8 mouse cellular contexts compared by ENCODE assay signal in the genomic region with DNA sequence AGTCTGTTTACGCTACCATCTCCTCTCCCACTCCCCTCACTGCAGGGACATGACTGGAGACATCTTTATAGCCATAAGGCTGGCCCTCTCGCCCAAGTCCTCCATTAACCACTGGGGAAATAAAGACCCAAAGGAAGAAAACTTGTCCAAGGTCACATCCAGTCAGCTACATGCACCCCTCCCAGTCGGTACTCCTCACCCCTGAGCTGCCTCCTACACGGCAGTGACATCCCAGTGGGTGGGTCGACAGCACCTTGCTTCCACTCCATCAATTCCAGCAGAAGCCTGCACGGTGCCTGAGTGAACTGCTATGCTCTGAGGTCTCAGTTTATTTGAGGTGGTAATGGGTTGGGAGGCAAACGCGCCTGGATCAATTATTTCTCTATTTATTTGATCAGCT. TPM values are rescaled to one million over a fixed set of nuclear protein-coding genes. Genes with fewer than 3 reads are reported as not detected.
DNase-seq lines count a peak whose midpoint lies in the region; ATAC-seq lines count a peak whose summit lies in the region.

No protein-coding gene starts in this region.

- H3K9ac ChIP-seq in intestine, embryonic 14.5 days (ENCODE audit: low read length) = peak overlapping the region; percentile 91
- H3K9ac ChIP-seq in neural tube, embryonic 11.5 days (ENCODE audit: low read length) = peak overlapping the region; percentile 97

- H3K4me1 ChIP-seq in intestine, embryonic 14.5 days (replicated peaks; ENCODE audit: control insufficient read depth, insufficient read depth, low read length) = peaks cover 13% of the 10 kb centered on the region
- H3K4me1 ChIP-seq in neural tube, embryonic 11.5 days (ENCODE audit: control insufficient read depth, insufficient read depth, low read length) = peaks cover 13% of the 10 kb centered on the region

- peak overlapping the region; percentile 89 for H3K4me3 ChIP-seq in intestine, embryonic 14.5 days (ENCODE audit: low read depth, low read length)
- peak overlapping the region; percentile 99 for H3K4me3 ChIP-seq in neural tube, embryonic 11.5 days (ENCODE audit: low read depth, low read length)

- no peak overlapping the region for H3K27ac ChIP-seq in intestine, embryonic 14.5 days (ENCODE audit: low read depth)
- no peak overlapping the region for H3K27ac ChIP-seq in neural tube, embryonic 11.5 days (ENCODE audit: low read depth, low read length)

- peak; percentile 34 for DNase-seq in cerebellum, adult 11 months
- no peak for DNase-seq in cerebellum, adult 9-10 months
- peak; percentile 17 for DNase-seq in spleen, adult 12 weeks (ENCODE audit: low spot score)
- DNase-seq in spleen, postnatal 36 days (ENCODE audit: low spot score in 2 of 2) = no peak
- DNase-seq in intestine, embryonic 14.5 days (ENCODE audit: low spot score) = no peak
- DNase-seq in neural tube, embryonic 11.5 days (ENCODE audit: low spot score) = no peak
- no peak for DNase-seq in embryo, embryonic 9.5 days (ENCODE audit: extremely low spot score)
- DNase-seq in right cerebral cortex, postnatal 25 days = no peak

- no peaks in the 10 kb centered on the region for H3K9me3 ChIP-seq in intestine, embryonic 14.5 days (ENCODE audit: control insufficient read depth, low read length)
- H3K9me3 ChIP-seq in neural tube, embryonic 11.5 days (ENCODE audit: control insufficient read depth, low read length) = no peaks in the 10 kb centered on the region

- ATAC-seq in intestine, embryonic 14.5 days (replicated peaks; ENCODE audit: low FRiP score, low TSS enrichment, low read depth) = no peak
- no peak for ATAC-seq in neural tube, embryonic 11.5 days (ENCODE audit: insufficient read depth, low FRiP score, low TSS enrichment)

- peak overlapping the region; percentile 87 for H3K4me2 ChIP-seq in intestine, embryonic 14.5 days (ENCODE audit: low read length)
- peak overlapping the region; percentile 62 for H3K4me2 ChIP-seq in neural tube, embryonic 11.5 days (ENCODE audit: low read depth)

- H3K36me3 ChIP-seq in intestine, embryonic 14.5 days (ENCODE audit: control insufficient read depth, insufficient read depth, low read length) = peaks cover 23% of the 10 kb centered on the region
- no peaks in the 10 kb centered on the region for H3K36me3 ChIP-seq in neural tube, embryonic 11.5 days (ENCODE audit: control insufficient read depth, insufficient read depth, low read length)

- 11% methylated on average over 8 of the region's 8 CpGs for WGBS in intestine, embryonic 14.5 days
- 14% methylated on average over 8 of the region's 8 CpGs for WGBS in neural tube, embryonic 11.5 days

- no peaks in the 10 kb centered on the region for H3K27me3 ChIP-seq in intestine, embryonic 14.5 days (replicated peaks; ENCODE audit: control insufficient read depth, insufficient read depth, low read length)
- H3K27me3 ChIP-seq in neural tube, embryonic 11.5 days (ENCODE audit: control insufficient read depth, insufficient read depth, low read length) = no peaks in the 10 kb centered on the region

RNA-seq across cellular contexts. Expression of gene Clptm1, which starts 0.9 kb away (rescaled TPM):
- 75.2 and 84.6 TPM in 2 replicates for polyA plus RNA-seq in intestine, embryonic 14.5 days (2014; fragmentation: Nextera tagmentation; extraction: Ambion mirVana)
- 104 and 107 TPM in 2 replicates for polyA plus RNA-seq in neural tube, embryonic 11.5 days (2014; fragmentation: Nextera tagmentation; extraction: Ambion mirVana)

RNA-seq across cellular contexts. Expression of gene Apoc2, which starts 13.8 kb away (rescaled TPM):
- polyA plus RNA-seq in intestine, embryonic 14.5 days (2014; fragmentation: Nextera tagmentation; extraction: Ambion mirVana) = 11.5 and 13.7 TPM in 2 replicates
- polyA plus RNA-seq in neural tube, embryonic 11.5 days (2014; fragmentation: Nextera tagmentation; extraction: Ambion mirVana) = 0.45 and 0.55 TPM in 2 replicates

RNA-seq across cellular contexts. Expression of gene Gm44805, which starts 17.3 kb away (rescaled TPM):
- polyA plus RNA-seq in intestine, embryonic 14.5 days (2014; fragmentation: Nextera tagmentation; extraction: Ambion mirVana) = not detected in 2 replicates
- polyA plus RNA-seq in neural tube, embryonic 11.5 days (2014; fragmentation: Nextera tagmentation; extraction: Ambion mirVana) = not detected in 2 replicates

RNA-seq across cellular contexts. Expression of gene Apoc4, which starts 17.3 kb away (rescaled TPM):
- polyA plus RNA-seq in intestine, embryonic 14.5 days (2014; fragmentation: Nextera tagmentation; extraction: Ambion mirVana) = 0.17 TPM in 1 of 2 replicates, not detected in the other
- polyA plus RNA-seq in neural tube, embryonic 11.5 days (2014; fragmentation: Nextera tagmentation; extraction: Ambion mirVana) = not detected in 2 replicates

RNA-seq across cellular contexts. Expression of gene Apoc1, which starts 28.5 kb away (rescaled TPM):
- 8.3 and 9.1 TPM in 2 replicates for polyA plus RNA-seq in intestine, embryonic 14.5 days (2014; fragmentation: Nextera tagmentation; extraction: Ambion mirVana)
- polyA plus RNA-seq in neural tube, embryonic 11.5 days (2014; fragmentation: Nextera tagmentation; extraction: Ambion mirVana) = 3.4 and 6.9 TPM in 2 replicates

Comparison
In these comparisons a context has a peak if more than half of its experiments do, and no peak if none do; other contexts are left out.
1. DNase-seq: peak in cerebellum, adult 11 months (single experiment) and spleen, adult 12 weeks (single experiment); none in cerebellum, adult 9-10 months (single experiment), spleen, postnatal 36 days (0 of 2), intestine, embryonic 14.5 days (single experiment), neural tube, embryonic 11.5 days (single experiment), embryo, embryonic 9.5 days (single experiment) and right cerebral cortex, postnatal 25 days (single experiment).